Mouse (Mus musculus): Measurements from ENCODE around the gene Rbpj. TPM values are rescaled to one million over a fixed set of nuclear protein-coding genes. Genes with fewer than 3 reads are reported as not detected.
A peak's percentile ranks its signal among the peaks of the same experiment; 100 is the strongest.
"Not testable (repeated sequence)": the region's sequence is repeated elsewhere in the genome, so short reads cannot be mapped to it uniquely, and the experiment has no call there.

Gene Rbpj
- total RNA-seq, 2 experiments from 2014 or later, result 56.5 to 69.8 TPM

GRCm38 (mm10) chr5:53662413-53662812 lies 196.5 kb downstream of the Rbpj start:
- no peak for DNase-seq (ENCODE audit: low spot score in 2 of 2)

- no peak for DNase-seq (ENCODE audit: low spot score in 2 of 2)
Observed at GRCm38 (mm10) chr5:53663665-53664064, 197.7 kb downstream of the Rbpj start.

- DNase-seq (ENCODE audit: low spot score in 2 of 2), result no peak
Observed at GRCm38 (mm10) chr5:53668021-53668420, 202.1 kb downstream of the Rbpj start.

- no peak for DNase-seq (ENCODE audit: low spot score in 2 of 2)
Observed at GRCm38 (mm10) chr5:53670321-53670938, 204.5 kb downstream of the Rbpj start.

GRCm38 (mm10) chr5:53671507-53671906 lies 205.6 kb downstream of the Rbpj start:
- DNase-seq (ENCODE audit: low spot score in 2 of 2), result no peak

- DNase-seq (ENCODE audit: low spot score in 2 of 2), result peak; percentile 49 to 68
Observed at GRCm38 (mm10) chr5:53672352-53672751, 206.4 kb downstream of the Rbpj start.

- not testable (repeated sequence) for DNase-seq (ENCODE audit: low spot score in 2 of 2)
Observed at GRCm38 (mm10) chr5:53673493-53674150, 207.7 kb downstream of the Rbpj start.

GRCm38 (mm10) chr5:53676671-53677070 lies 210.7 kb downstream of the Rbpj start:
- DNase-seq (ENCODE audit: low spot score in 2 of 2), result no peak

GRCm38 (mm10) chr5:53678036-53678767 lies 212.2 kb downstream of the Rbpj start:
- DNase-seq (ENCODE audit: low spot score in 2 of 2), result no peak

- DNase-seq (ENCODE audit: low spot score in 2 of 2), result no peak
Observed at GRCm38 (mm10) chr5:53679651-53680050, 213.7 kb downstream of the Rbpj start.

- no peak for DNase-seq (ENCODE audit: low spot score in 2 of 2)
Observed at GRCm38 (mm10) chr5:53683916-53684315, 218.0 kb downstream of the Rbpj start.

GRCm38 (mm10) chr5:53684417-53684816 lies 218.5 kb downstream of the Rbpj start:
- DNase-seq (ENCODE audit: low spot score in 2 of 2), result no peak

- no peak for DNase-seq (ENCODE audit: low spot score in 2 of 2)
Observed at GRCm38 (mm10) chr5:53685623-53686022, 219.7 kb downstream of the Rbpj start.

GRCm38 (mm10) chr5:53686379-53686778 lies 220.4 kb downstream of the Rbpj start:
- DNase-seq (ENCODE audit: low spot score in 2 of 2), result no peak

- no peak for DNase-seq (ENCODE audit: low spot score in 2 of 2)
Observed at GRCm38 (mm10) chr5:53688326-53688725, 222.4 kb downstream of the Rbpj start.

GRCm38 (mm10) chr5:53691577-53691976 lies 225.6 kb downstream of the Rbpj start:
- no peak for DNase-seq (ENCODE audit: low spot score in 2 of 2)

- no peak for DNase-seq (ENCODE audit: low spot score in 2 of 2)
Observed at GRCm38 (mm10) chr5:53692100-53692499, 226.1 kb downstream of the Rbpj start.

GRCm38 (mm10) chr5:53692662-53693061 lies 226.7 kb downstream of the Rbpj start:
- no peak for DNase-seq (ENCODE audit: low spot score in 2 of 2)

GRCm38 (mm10) chr5:53696701-53697100 lies 230.7 kb downstream of the Rbpj start:
- DNase-seq (ENCODE audit: low spot score in 2 of 2), result no peak

- no peak for DNase-seq (ENCODE audit: low spot score in 2 of 2)
Observed at GRCm38 (mm10) chr5:53697794-53698193, 231.8 kb downstream of the Rbpj start.

GRCm38 (mm10) chr5:53702686-53703085 lies 236.7 kb downstream of the Rbpj start:
- no peak for DNase-seq (ENCODE audit: low spot score in 2 of 2)
